Mouse (Mus musculus) CD8-positive naive resting alpha-beta T cell, adult 2 months (primary cell): ENCODE results near the gene Rhox3f.
"Not testable (repeated sequence)": the region's sequence is repeated elsewhere in the genome, so short reads cannot be mapped to it uniquely, and the experiment has no call there.

ENCODE experiments used
- DNase-seq, 2 experiments: peaks; one replicate each; pipeline ENCODE4 v3.0.0; 2022; ENCODE audit warnings: low read depth in 2 of 2, low spot score in 2 of 2

Gene Rhox3f

GRCm38 (mm10) chrX:37580692-37581091, at the start of gene Rhox3f:
Rhox3f (plus strand) TSS chrX:37580992.
- DNase-seq: not testable (repeated sequence)

GRCm38 (mm10) chrX:37541719-37542118, 39.1 kb upstream of the Rhox3f start, which contains the start of gene Rhox3e:
Rhox3e (plus strand) TSS chrX:37542019.
- DNase-seq: not testable (repeated sequence)

- DNase-seq: not testable (repeated sequence)
These were observed 23.7 kb upstream of the Rhox3f start, which contains the start of gene Rhox4e for GRCm38 (mm10) chrX:37557112-37557511. Rhox4e (plus strand) TSS chrX:37557412.

- not testable (repeated sequence) for DNase-seq
These were observed 9.7 kb upstream of the Rhox3f start, which contains the start of gene Rhox2f for GRCm38 (mm10) chrX:37571105-37571504. Rhox2f (plus strand) TSS chrX:37571405.

GRCm38 (mm10) chrX:37572638-37573037, 8.2 kb upstream of the Rhox3f start:
- DNase-seq: not testable (repeated sequence)

- DNase-seq: not testable (repeated sequence)
These were observed 26.8 kb downstream of the Rhox3f start, which contains the start of gene Rhox4f for GRCm38 (mm10) chrX:37607604-37608003. Rhox4f (minus strand) TSS chrX:37607704.

GRCm38 (mm10) chrX:37628512-37628911, 47.7 kb downstream of the Rhox3f start, which contains the start of gene Rhox3g:
Rhox3g (minus strand) TSS chrX:37628612.
- not testable (repeated sequence) for DNase-seq
